Mouse (Mus musculus): ENCODE data around the gene Ly75. TPM values are rescaled to one million over a fixed set of nuclear protein-coding genes. Genes with fewer than 3 reads are reported as not detected.

Ly75 gene
- polyA plus RNA-seq, 1 experiment = 0.72 TPM

GRCm38 (mm10) chr2:60392286-60392685 lies 9.2 kb upstream of the Ly75 start:
- WGBS = 78% methylated on average over 4 of the region's 4 CpGs
- TF ChIP-seq POLR2A (IDR thresholded peaks at IDR 0.05; ENCODE audit: low read depth, low read length) (no peak), CTCF (conservative IDR thresholded peaks at IDR 0.05; ENCODE audit: insufficient read depth, insufficient read length, low read depth, low read length) (no peak)

DNA sequence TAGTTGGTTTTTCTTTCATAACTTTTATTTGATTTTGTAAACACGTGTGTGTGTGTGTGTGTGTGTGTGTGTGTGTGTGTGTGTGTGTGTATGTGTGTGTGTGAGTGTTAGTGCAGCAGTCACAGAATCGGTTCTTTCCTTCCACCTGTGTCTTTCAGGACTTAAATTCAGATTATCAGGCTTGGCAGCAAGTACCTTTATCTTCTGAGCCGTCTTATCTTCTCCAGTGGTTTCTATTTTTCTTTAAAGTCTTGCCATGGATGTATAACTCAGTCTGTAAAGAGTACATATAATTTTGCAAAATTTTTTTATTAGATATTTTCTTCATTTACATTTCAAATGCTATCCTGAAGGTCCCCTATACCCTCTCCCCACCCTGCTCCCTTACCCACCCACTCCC lies 4.3 kb upstream of the Ly75 start:
- 98% methylated on average over 3 of the region's 3 CpGs for WGBS
- no peak for DNase-seq
- Histone ChIP-seq H3K27me3 (replicated peaks; ENCODE audit: control insufficient read depth, insufficient read depth, low read length) (no peaks in the 10 kb centered on the region), H3K27ac (ENCODE audit: insufficient read depth, low read depth, low read length) (no peak overlapping the region), H3K4me1 (ENCODE audit: control insufficient read depth, insufficient read depth, low read length) (peaks cover 5% of the 10 kb centered on the region; the same call in 1 of the 2 replicates), H3K4me3 (ENCODE audit: insufficient read depth, low read depth, low read length) (no peak overlapping the region), H3K36me3 (ENCODE audit: control insufficient read depth, insufficient read depth, low read length) (no peaks in the 10 kb centered on the region)
- TF ChIP-seq CTCF (conservative IDR thresholded peaks at IDR 0.05; ENCODE audit: insufficient read depth, insufficient read length, low read depth, low read length) (no peak), POLR2A (IDR thresholded peaks at IDR 0.05; ENCODE audit: low read depth, low read length) (no peak)

More at GRCm38 (mm10) chr2:60392286-60392685, 9.2 kb upstream of the Ly75 start:
- no peak for DNase-seq
- Histone ChIP-seq H3K27ac (ENCODE audit: insufficient read depth, low read depth, low read length) (no peak overlapping the region), H3K4me3 (ENCODE audit: insufficient read depth, low read depth, low read length) (no peak overlapping the region), H3K4me1 (ENCODE audit: control insufficient read depth, insufficient read depth, low read length) (no peaks in the 10 kb centered on the region), H3K36me3 (ENCODE audit: control insufficient read depth, insufficient read depth, low read length) (no peaks in the 10 kb centered on the region), H3K27me3 (replicated peaks; ENCODE audit: control insufficient read depth, insufficient read depth, low read length) (no peaks in the 10 kb centered on the region)

DNA sequence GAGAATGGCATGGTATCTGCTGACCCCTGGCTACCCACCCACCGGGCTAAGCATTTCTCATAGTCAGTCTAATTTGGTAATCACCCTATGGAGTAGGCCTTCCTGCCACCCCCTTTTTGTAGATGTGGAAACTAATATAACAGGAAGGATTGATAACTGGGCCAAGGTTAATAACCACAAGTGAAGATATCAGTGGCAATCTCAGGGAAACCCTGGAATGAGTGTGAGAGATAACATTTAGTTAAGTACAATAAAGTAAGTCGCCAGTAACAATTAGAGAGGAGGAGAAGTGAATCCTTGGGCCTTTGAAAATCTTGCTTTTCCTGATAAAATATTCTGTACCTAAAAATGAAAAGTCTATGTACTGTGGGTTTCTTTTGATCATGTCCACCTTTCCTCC lies 3.7 kb upstream of the Ly75 start:
- no peaks in the 10 kb centered on the region for H3K27me3 ChIP-seq (replicated peaks; ENCODE audit: control insufficient read depth, insufficient read depth, low read length)
- peaks cover 5% of the 10 kb centered on the region; the same call in 1 of the 2 replicates for H3K4me1 ChIP-seq (ENCODE audit: control insufficient read depth, insufficient read depth, low read length)
- H3K27ac ChIP-seq (ENCODE audit: insufficient read depth, low read depth, low read length) = no peak overlapping the region
- DNase-seq = no peak
- whole genome bisulfite sequencing = 87% methylated on average over 2 of the region's 2 CpGs
- no peak overlapping the region for H3K4me3 ChIP-seq (ENCODE audit: insufficient read depth, low read depth, low read length)
- no peaks in the 10 kb centered on the region for H3K36me3 ChIP-seq (ENCODE audit: control insufficient read depth, insufficient read depth, low read length)
- TF ChIP-seq POLR2A (IDR thresholded peaks at IDR 0.05; ENCODE audit: low read depth, low read length) = no peak
- no peak for TF ChIP-seq CTCF (conservative IDR thresholded peaks at IDR 0.05; ENCODE audit: insufficient read depth, insufficient read length, low read depth, low read length)

GRCm38 (mm10) chr2:60384763-60385085 lies 1.6 kb upstream of the Ly75 start:
- Histone ChIP-seq H3K27ac (ENCODE audit: insufficient read depth, low read depth, low read length) (no peak overlapping the region), H3K27me3 (replicated peaks; ENCODE audit: control insufficient read depth, insufficient read depth, low read length) (no peaks in the 10 kb centered on the region), H3K4me1 (ENCODE audit: control insufficient read depth, insufficient read depth, low read length) (peaks cover 5% of the 10 kb centered on the region; the same call in 1 of the 2 replicates), H3K4me3 (ENCODE audit: insufficient read depth, low read depth, low read length) (no peak overlapping the region), H3K36me3 (ENCODE audit: control insufficient read depth, insufficient read depth, low read length) (no peaks in the 10 kb centered on the region)
- TF ChIP-seq POLR2A (IDR thresholded peaks at IDR 0.05; ENCODE audit: low read depth, low read length) = no peak
- TF ChIP-seq CTCF (conservative IDR thresholded peaks at IDR 0.05; ENCODE audit: insufficient read depth, insufficient read length, low read depth, low read length) = no peak
- peak; percentile 49 for DNase-seq

- TF ChIP-seq CTCF (conservative IDR thresholded peaks at IDR 0.05; ENCODE audit: insufficient read depth, insufficient read length, low read depth, low read length) (no peak), POLR2A (IDR thresholded peaks at IDR 0.05; ENCODE audit: low read depth, low read length) (no peak)
- H3K27me3 ChIP-seq (replicated peaks; ENCODE audit: control insufficient read depth, insufficient read depth, low read length) = no peaks in the 10 kb centered on the region
- WGBS = 54% methylated on average over 7 of the region's 7 CpGs
- no peak overlapping the region for H3K27ac ChIP-seq (ENCODE audit: insufficient read depth, low read depth, low read length)
- H3K36me3 ChIP-seq (ENCODE audit: control insufficient read depth, insufficient read depth, low read length) = no peaks in the 10 kb centered on the region
- H3K4me1 ChIP-seq (ENCODE audit: control insufficient read depth, insufficient read depth, low read length) = peaks cover 5% of the 10 kb centered on the region; the same call in 1 of the 2 replicates
- no peak overlapping the region for H3K4me3 ChIP-seq (ENCODE audit: insufficient read depth, low read depth, low read length)
- DNase-seq = no peak
Observed at GRCm38 (mm10) chr2:60384083-60384762, 1.1 kb upstream of the Ly75 start.

- no peak overlapping the region for H3K27ac ChIP-seq (ENCODE audit: insufficient read depth, low read depth, low read length)
- peak overlapping the region; percentile 51; the same call in 1 of the 2 replicates for H3K4me3 ChIP-seq (ENCODE audit: insufficient read depth, low read depth, low read length)
- 86% methylated on average over 3 of the region's 3 CpGs for WGBS
- H3K4me1 ChIP-seq (ENCODE audit: control insufficient read depth, insufficient read depth, low read length) = peaks cover 5% of the 10 kb centered on the region; the same call in 1 of the 2 replicates
- H3K27me3 ChIP-seq (replicated peaks; ENCODE audit: control insufficient read depth, insufficient read depth, low read length) = no peaks in the 10 kb centered on the region
- H3K36me3 ChIP-seq (ENCODE audit: control insufficient read depth, insufficient read depth, low read length) = no peaks in the 10 kb centered on the region
- DNase-seq = no peak
- TF ChIP-seq POLR2A (IDR thresholded peaks at IDR 0.05; ENCODE audit: low read depth, low read length) (no peak), CTCF (conservative IDR thresholded peaks at IDR 0.05; ENCODE audit: insufficient read depth, insufficient read length, low read depth, low read length) (no peak)
Observed at GRCm38 (mm10) chr2:60382346-60382745, 757 bp downstream of the Ly75 start.

- no peaks in the 10 kb centered on the region for H3K4me1 ChIP-seq (ENCODE audit: control insufficient read depth, insufficient read depth, low read length)
- no peaks in the 10 kb centered on the region for H3K36me3 ChIP-seq (ENCODE audit: control insufficient read depth, insufficient read depth, low read length)
- no peak overlapping the region for H3K27ac ChIP-seq (ENCODE audit: insufficient read depth, low read depth, low read length)
- WGBS = 77% methylated on average over 5 of the region's 5 CpGs
- no peak for TF ChIP-seq CTCF (conservative IDR thresholded peaks at IDR 0.05; ENCODE audit: insufficient read depth, insufficient read length, low read depth, low read length)
- no peak for TF ChIP-seq POLR2A (IDR thresholded peaks at IDR 0.05; ENCODE audit: low read depth, low read length)
- H3K4me3 ChIP-seq (ENCODE audit: insufficient read depth, low read depth, low read length) = no peak overlapping the region
- H3K27me3 ChIP-seq (replicated peaks; ENCODE audit: control insufficient read depth, insufficient read depth, low read length) = no peaks in the 10 kb centered on the region
- DNase-seq = no peak
Observed at GRCm38 (mm10) chr2:60377260-60377659, 5.8 kb downstream of the Ly75 start.

Data from kidney, adult 2 months (tissue).